Mouse (Mus musculus): ENCODE measurements around the gene Ppp2r5b.

DNA sequence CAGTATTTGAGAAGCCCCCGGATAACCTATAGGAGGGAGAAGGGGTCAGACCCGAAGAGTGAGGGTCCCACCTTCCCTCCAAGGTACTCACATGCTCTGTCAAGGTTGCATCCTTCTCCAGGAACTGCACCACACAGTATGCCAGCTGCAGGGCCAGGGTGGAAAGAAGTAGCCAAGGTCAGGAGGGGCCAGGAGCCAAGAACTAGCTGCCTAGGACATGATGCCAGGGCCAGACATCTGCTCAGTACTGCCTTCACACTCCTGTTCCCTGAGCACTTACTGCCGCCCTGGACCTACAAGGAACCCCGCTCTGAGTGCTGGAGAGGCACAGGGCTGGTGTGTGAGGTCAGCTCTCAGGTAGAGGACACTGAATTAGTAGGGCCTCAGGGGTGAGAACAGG lies 5.3 kb downstream of the Ppp2r5b start:
- TF ChIP-seq EP300 (optimal IDR thresholded peaks at IDR 0.05) (no peak), CTCF (IDR thresholded peaks at IDR 0.05; ENCODE audit: low read depth) (no peak)

Data from stomach, postnatal 0 days (tissue).